Mouse (Mus musculus): Measurements from ENCODE around the gene Spatc1l.

GRCm38 (mm10) chr10:76550458-76550857 lies 11.6 kb upstream of the Spatc1l start:
- no peak for TF ChIP-seq CTCF (IDR thresholded peaks at IDR 0.05; ENCODE audit: low read depth, low read length)
- no peak for TF ChIP-seq POLR2A (IDR thresholded peaks at IDR 0.05; ENCODE audit: borderline replicate concordance, low read depth, low read length)
